Comparison of ENCODE assay signal across 8 mouse cellular contexts in the genomic region with DNA sequence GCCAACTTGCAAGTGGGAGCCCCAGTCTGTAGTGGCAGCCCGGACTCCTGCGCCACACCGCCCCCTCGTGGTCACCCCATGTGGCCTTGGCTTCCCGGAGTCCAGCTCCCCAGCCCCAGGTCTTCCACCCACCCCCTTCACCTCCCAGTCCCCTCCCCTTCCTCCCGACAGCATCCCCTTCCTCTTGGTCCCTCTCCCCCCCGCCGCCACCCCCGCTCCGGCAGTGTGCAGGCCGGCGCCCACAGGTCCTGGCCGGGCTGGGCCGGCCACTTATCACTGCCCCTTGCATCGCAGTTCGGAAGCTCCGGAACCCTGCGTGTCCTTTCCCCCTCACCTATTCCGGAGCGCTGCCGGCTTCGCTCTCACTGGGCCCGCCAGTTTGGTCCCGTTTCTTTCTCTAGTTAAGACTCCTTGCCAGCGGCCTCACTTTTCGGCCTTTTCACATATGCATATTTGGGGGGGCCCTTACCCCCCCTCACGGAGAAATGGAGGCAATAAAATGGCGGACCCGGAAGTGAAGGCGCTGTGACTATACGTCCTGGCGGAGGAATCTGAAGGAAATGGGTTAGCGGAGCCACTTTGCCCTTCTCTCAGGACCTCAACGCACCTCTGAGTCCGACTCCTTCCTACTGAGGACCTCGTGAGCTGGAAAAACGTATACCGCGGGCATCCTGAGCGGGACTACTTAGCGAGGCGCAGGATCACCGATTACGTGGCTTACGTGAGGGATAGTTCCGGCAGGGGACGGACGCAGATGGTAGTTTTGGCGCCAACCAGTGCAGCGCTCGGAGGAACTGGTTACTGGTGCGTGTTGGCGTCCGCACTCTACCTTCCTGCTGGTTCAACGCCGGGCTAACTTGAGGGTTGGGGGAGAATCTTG. TPM values are rescaled to one million over a fixed set of nuclear protein-coding genes. Genes with fewer than 3 reads are reported as not detected.
DNase-seq lines count a peak whose midpoint lies in the region; ATAC-seq and TF ChIP-seq lines count a peak whose summit lies in the region.

Gabpb2 (minus strand) TSS at position 662 of the 880 bp plus-strand sequence.

- H3K4me1 ChIP-seq in heart, embryonic 12.5 days (replicated peaks): peaks cover 9% of the 10 kb centered on the region
- 0 out of 2 replicates have a peak, but pooled peaks cover 4% of the 10 kb centered on the region for H3K4me1 ChIP-seq in kidney, postnatal 0 days (replicated peaks; ENCODE audit: insufficient read depth, low read length)
- peaks cover 6% of the 10 kb centered on the region for H3K4me1 ChIP-seq in liver, embryonic 11.5 days (replicated peaks; ENCODE audit: control insufficient read depth, insufficient read depth, low read length)
- H3K4me1 ChIP-seq in stomach, embryonic 14.5 days (ENCODE audit: control insufficient read depth, insufficient read depth, low read length): peaks cover 6% of the 10 kb centered on the region; the same call in 1 of the 2 replicates

- H3K9ac ChIP-seq in heart, embryonic 12.5 days: peak within 1 kb of the TSS; percentile 91
- peak within 1 kb of the TSS; percentile 97 for H3K9ac ChIP-seq in kidney, postnatal 0 days (ENCODE audit: low read depth, low read length)
- peak within 1 kb of the TSS; percentile 94 for H3K9ac ChIP-seq in liver, embryonic 11.5 days (ENCODE audit: low read depth, low read length)
- peak within 1 kb of the TSS; percentile 83 for H3K9ac ChIP-seq in stomach, embryonic 14.5 days (replicated peaks; ENCODE audit: low read depth, low read length)

- peak; percentile 95 to 96 for DNase-seq in B cell, adult 2 months
- peak; percentile 98 for DNase-seq in brain, adult 2 months (ENCODE audit: low read depth, low spot score)
- DNase-seq in kidney, postnatal 0 days (ENCODE audit: low spot score): peak; percentile 97
- peak; percentile 96 for DNase-seq in liver, embryonic 11.5 days (ENCODE audit: low spot score)
- DNase-seq in naive thymus-derived CD4-positive, alpha-beta T cell, adult 2 months (ENCODE audit: low read depth): peak; percentile 94

- no peaks in the 10 kb centered on the region for H3K27me3 ChIP-seq in heart, embryonic 12.5 days (replicated peaks)
- H3K27me3 ChIP-seq in kidney, postnatal 0 days (ENCODE audit: insufficient read depth, low read length): no peaks in the 10 kb centered on the region
- H3K27me3 ChIP-seq in liver, embryonic 11.5 days (replicated peaks; ENCODE audit: control insufficient read depth, insufficient read depth, low read length): no peaks in the 10 kb centered on the region
- H3K27me3 ChIP-seq in stomach, embryonic 14.5 days (ENCODE audit: control insufficient read depth, insufficient read depth, low read length): no peaks in the 10 kb centered on the region

- H3K27ac ChIP-seq in heart, embryonic 12.5 days (ENCODE audit: poor library complexity, severe bottlenecking): peak within 1 kb of the TSS; percentile 99
- peak within 1 kb of the TSS; percentile 99 for H3K27ac ChIP-seq in kidney, postnatal 0 days
- peak within 1 kb of the TSS; percentile 96 for H3K27ac ChIP-seq in liver, embryonic 11.5 days (ENCODE audit: low read depth, low read length)
- H3K27ac ChIP-seq in stomach, embryonic 14.5 days (ENCODE audit: low read length): peak within 1 kb of the TSS; percentile 99

- H3K4me3 ChIP-seq in heart, embryonic 12.5 days: peak within 1 kb of the TSS; percentile 80
- H3K4me3 ChIP-seq in kidney, postnatal 0 days (replicated peaks; ENCODE audit: low read depth, low read length): peak within 1 kb of the TSS; percentile 86
- H3K4me3 ChIP-seq in liver, embryonic 11.5 days (ENCODE audit: low read depth, low read length): peak within 1 kb of the TSS; percentile 77
- H3K4me3 ChIP-seq in stomach, embryonic 14.5 days (ENCODE audit: low read depth, low read length): peak within 1 kb of the TSS; percentile 60

- H3K4me2 ChIP-seq in heart, embryonic 12.5 days: peak within 1 kb of the TSS; percentile 71
- H3K4me2 ChIP-seq in kidney, postnatal 0 days (ENCODE audit: low read length): peak within 1 kb of the TSS; percentile 69
- peak within 1 kb of the TSS; percentile 73 for H3K4me2 ChIP-seq in liver, embryonic 11.5 days
- peak within 1 kb of the TSS; percentile 51 for H3K4me2 ChIP-seq in stomach, embryonic 14.5 days (replicated peaks; ENCODE audit: low read depth, low read length)

- TF ChIP-seq CTCF in kidney, postnatal 0 days (IDR thresholded peaks at IDR 0.05; ENCODE audit: low read depth): peak; percentile 82

- H3K9me3 ChIP-seq in heart, embryonic 12.5 days (replicated peaks): no peaks in the 10 kb centered on the region
- H3K9me3 ChIP-seq in kidney, postnatal 0 days (replicated peaks; ENCODE audit: low read length): no peaks in the 10 kb centered on the region
- no peaks in the 10 kb centered on the region for H3K9me3 ChIP-seq in liver, embryonic 11.5 days (ENCODE audit: control insufficient read depth, low read length)
- H3K9me3 ChIP-seq in stomach, embryonic 14.5 days (ENCODE audit: control insufficient read depth, low read depth, low read length): no peaks in the 10 kb centered on the region

- under 1% methylated on average over 56 of the region's 56 CpGs for WGBS in heart, embryonic 12.5 days
- WGBS in kidney, postnatal 0 days: under 1% methylated on average over 56 of the region's 56 CpGs
- WGBS in liver, embryonic 11.5 days: under 1% methylated on average over 56 of the region's 56 CpGs
- under 1% methylated on average over 55 of the region's 56 CpGs for WGBS in stomach, embryonic 14.5 days

- ATAC-seq in erythroblast, adult 5-6 weeks (replicated peaks; ENCODE audit: low FRiP score, poor library complexity, severe bottlenecking): peak; percentile 89
- ATAC-seq in heart, embryonic 12.5 days (ENCODE audit: insufficient number of reproducible peaks, low FRiP score): peak; percentile 92
- ATAC-seq in kidney, postnatal 0 days (replicated peaks; ENCODE audit: low FRiP score, low read depth): peak; percentile 89
- peak; percentile 86 for ATAC-seq in liver, embryonic 11.5 days (replicated peaks; ENCODE audit: low FRiP score)
- peak; percentile 90 for ATAC-seq in stomach, embryonic 14.5 days (ENCODE audit: insufficient number of reproducible peaks, insufficient read depth, low FRiP score, low read depth)

- peaks cover 45% of the 10 kb centered on the region for H3K36me3 ChIP-seq in heart, embryonic 12.5 days
- H3K36me3 ChIP-seq in kidney, postnatal 0 days (ENCODE audit: insufficient read depth, low read length): peaks cover 9% of the 10 kb centered on the region
- peaks cover 15% of the 10 kb centered on the region for H3K36me3 ChIP-seq in liver, embryonic 11.5 days (ENCODE audit: control insufficient read depth, insufficient read depth, low read length)
- peaks cover 22% of the 10 kb centered on the region for H3K36me3 ChIP-seq in stomach, embryonic 14.5 days (ENCODE audit: control insufficient read depth, insufficient read depth, low read length)

RNA-seq across cellular contexts. Expression of gene Gabpb2, which starts in this region (rescaled TPM):
- 12.5 and 16.1 TPM in 2 replicates for total RNA-seq in erythroblast, adult 5-6 weeks (2015; ENCODE audit: low replicate concordance)
- 38.1 and 40.8 TPM in 2 replicates for total RNA-seq in erythroblast, adult 5-6 weeks (2017; ENCODE audit: low replicate concordance)
- 7.7 and 8.9 TPM in 2 replicates for polyA plus RNA-seq in heart, embryonic 12.5 days (2016; fragmentation: Nextera tagmentation; extraction: Ambion mirVana)
- polyA plus RNA-seq in kidney, postnatal 0 days (2015; fragmentation: Nextera tagmentation; extraction: Ambion mirVana): 4.5 and 5.4 TPM in 2 replicates
- polyA plus RNA-seq in liver, embryonic 11.5 days (2014; fragmentation: Nextera tagmentation; extraction: Ambion mirVana): 9.1 and 9.3 TPM in 2 replicates
- polyA plus RNA-seq in stomach, embryonic 14.5 days (2014; fragmentation: Nextera tagmentation; extraction: Ambion mirVana): 15.1 and 18.4 TPM in 2 replicates

Comparison
In these comparisons a context has a peak if more than half of its experiments do, and no peak if none do; other contexts are left out.
1. Peak in every context shown above with its lines: DNase-seq, ATAC-seq, H3K4me3 ChIP-seq and H3K27ac ChIP-seq.